In the genomic region with DNA sequence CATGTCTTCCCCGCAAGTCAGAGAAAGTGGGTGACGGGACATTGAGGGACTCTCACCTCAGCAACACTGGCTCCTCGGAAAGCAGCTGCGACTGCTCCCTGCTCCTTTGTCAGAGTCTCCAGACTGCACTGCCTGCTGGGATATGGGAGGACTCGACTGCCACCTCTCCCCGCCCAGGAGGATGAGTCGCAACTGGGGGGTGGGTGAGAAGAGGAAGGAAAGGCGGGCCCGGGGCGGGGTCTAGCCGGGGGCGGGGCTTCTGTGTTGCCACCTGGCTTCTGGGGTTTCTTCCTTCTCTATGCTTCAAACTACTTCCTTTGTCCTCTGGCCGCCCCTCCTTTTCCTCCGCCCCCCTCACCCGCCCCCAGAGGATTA, we compare ENCODE assay signal across 1 mouse cellular context.
TF ChIP-seq lines count a peak whose summit lies in the region.

A gene (minus strand): TSS at position 137 of the 375 bp plus-strand sequence.

TF ChIP-seq in MEL, 35 proteins besides CTCF, POLR2A, EP300 and RAD21 (continued from another document):
- TF ChIP-seq BHLHE40 (IDR thresholded peaks at IDR 0.05; ENCODE audit: borderline replicate concordance, low read depth, low read length) (no peak), USF2 (IDR thresholded peaks at IDR 0.05; ENCODE audit: borderline replicate concordance in 1 of 2, insufficient read depth in 1 of 2, low read depth in 1 of 2, low read length in 2 of 2) (no peak), TBP (IDR thresholded peaks at IDR 0.05; ENCODE audit: low read depth, low read length) (0 out of 2 replicates have a peak, but pooled peaks have one; percentile 38), SIN3A (IDR thresholded peaks at IDR 0.05; ENCODE audit: low read length) (peak; percentile 58), MYB (IDR thresholded peaks at IDR 0.05; ENCODE audit: low read depth, low read length) (no peak), ZC3H11A (IDR thresholded peaks at IDR 0.05; ENCODE audit: low read depth, low read length) (no peak)
